25 mouse cellular contexts compared by ENCODE assay signal in the genomic region with DNA sequence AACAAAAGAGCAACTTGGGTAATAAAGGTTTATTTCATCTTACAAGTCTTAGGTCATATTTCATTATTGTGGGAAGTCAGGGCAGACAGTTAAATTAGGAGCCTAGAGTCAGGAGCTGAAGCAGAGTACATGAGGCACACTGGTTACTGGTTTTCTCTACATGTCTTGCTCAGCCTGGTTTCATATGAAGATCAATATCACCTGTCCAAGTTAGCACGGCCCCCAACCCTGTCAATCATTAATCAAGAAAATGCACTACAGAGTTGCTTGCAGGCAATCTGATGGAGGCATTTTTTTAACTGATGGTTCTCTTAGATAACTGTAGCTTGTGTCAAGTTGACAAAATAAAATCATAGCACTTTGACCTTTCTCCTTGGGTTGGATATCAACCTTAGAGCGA. TPM values are rescaled to one million over a fixed set of nuclear protein-coding genes. Genes with fewer than 3 reads are reported as not detected.
DNase-seq lines count a peak whose midpoint lies in the region; ATAC-seq lines count a peak whose summit lies in the region.
"Had no signal": no experiment of that assay in that cellular context is flagged by ENCODE, and none has a peak within 500 bp of the region (broad histone marks: within the 10 kb centered on the region; RNA-seq: fewer than 3 reads in every experiment).

No protein-coding gene starts in this region.

- H3K9me3 ChIP-seq in heart, embryonic 11.5 days (replicated peaks; ENCODE audit: control insufficient read depth, low read length): no peaks in the 10 kb centered on the region
- H3K9me3 ChIP-seq in heart, embryonic 16.5 days (replicated peaks; ENCODE audit: control insufficient read depth, low read length): no peaks in the 10 kb centered on the region
- H3K9me3 ChIP-seq in kidney, embryonic 14.5 days (ENCODE audit: control insufficient read depth, low read length): no peaks in the 10 kb centered on the region
- H3K9me3 ChIP-seq in kidney, embryonic 16.5 days (ENCODE audit: low read length): no peaks in the 10 kb centered on the region
- H3K9me3 ChIP-seq: liver, embryonic 12.5 days; megakaryocyte, embryonic 14.5 days; midbrain, embryonic 13.5 days had no signal

- no peaks in the 10 kb centered on the region for H3K36me3 ChIP-seq in heart, embryonic 11.5 days (ENCODE audit: control insufficient read depth, insufficient read depth, low read length)
- no peaks in the 10 kb centered on the region for H3K36me3 ChIP-seq in heart, embryonic 16.5 days (ENCODE audit: control insufficient read depth, insufficient read depth)
- H3K36me3 ChIP-seq in kidney, embryonic 14.5 days (ENCODE audit: control insufficient read depth, insufficient read depth, low read length): no peaks in the 10 kb centered on the region
- H3K36me3 ChIP-seq in kidney, embryonic 16.5 days (ENCODE audit: insufficient read depth, low read length): no peaks in the 10 kb centered on the region
- H3K36me3 ChIP-seq: liver, embryonic 12.5 days; midbrain, embryonic 13.5 days had no signal

- H3K4me3 ChIP-seq in heart, embryonic 11.5 days (ENCODE audit: low read depth, low read length): peak overlapping the region; percentile 58
- peak overlapping the region; percentile 61 for H3K4me3 ChIP-seq in heart, embryonic 16.5 days (ENCODE audit: low read length)
- no peak overlapping the region for H3K4me3 ChIP-seq in kidney, embryonic 14.5 days (ENCODE audit: low read length)
- no peak overlapping the region for H3K4me3 ChIP-seq in kidney, embryonic 16.5 days (ENCODE audit: low read length)
- H3K4me3 ChIP-seq: liver, embryonic 12.5 days; megakaryocyte, embryonic 14.5 days; midbrain, embryonic 13.5 days had no signal

- H3K27ac ChIP-seq in heart, embryonic 11.5 days (ENCODE audit: low read depth, low read length): peak overlapping the region; percentile 95
- H3K27ac ChIP-seq in heart, embryonic 16.5 days (ENCODE audit: low read length): peak overlapping the region; percentile 94
- H3K27ac ChIP-seq in kidney, embryonic 14.5 days (ENCODE audit: low read depth, low read length): no peak overlapping the region
- no peak overlapping the region for H3K27ac ChIP-seq in kidney, embryonic 16.5 days (ENCODE audit: low read length)
- H3K27ac ChIP-seq: hindbrain, embryonic 14.5 days; liver, embryonic 12.5 days; midbrain, embryonic 13.5 days had no signal

- DNase-seq in heart, postnatal 4 days: no peak
- DNase-seq in heart, postnatal 36 days: no peak
- no peak for DNase-seq in kidney, postnatal 14 days
- DNase-seq: adrenal gland, postnatal 14 days; cerebellum, adult 11 months; cerebellum, adult 9-10 months; cerebellum, postnatal 36 days; gastrocnemius, postnatal 25 days; layer of hippocampus, adult 9-11 months; lung, adult 18-20 months; lung, postnatal 4 days; thymus, adult 2 months; thymus, postnatal 36 days had no signal

- no peak for ATAC-seq in heart, embryonic 11.5 days (replicated peaks; ENCODE audit: insufficient number of reproducible peaks, low FRiP score, low TSS enrichment)
- no peak for ATAC-seq in heart, embryonic 16.5 days (replicated peaks; ENCODE audit: extremely low read depth, insufficient read depth, low FRiP score)
- ATAC-seq in kidney, embryonic 14.5 days (ENCODE audit: low FRiP score, low TSS enrichment): peak; percentile 20; the same call in 1 of the 2 replicates
- ATAC-seq in kidney, embryonic 16.5 days (ENCODE audit: low FRiP score, low TSS enrichment): peak; percentile 74; the same call in 1 of the 2 replicates
- ATAC-seq: CD4-positive, CD25-positive, alpha-beta regulatory T cell, adult 4 months; forebrain, embryonic 14.5 days; intestine, postnatal 0 days; liver, embryonic 12.5 days; lung, postnatal 0 days; midbrain, embryonic 13.5 days had no signal

- peak overlapping the region; percentile 93 for H3K9ac ChIP-seq in heart, embryonic 11.5 days (ENCODE audit: low read depth, low read length)
- H3K9ac ChIP-seq in heart, embryonic 16.5 days (ENCODE audit: low read length): peak overlapping the region; percentile 87
- H3K9ac ChIP-seq in kidney, embryonic 14.5 days (ENCODE audit: low read depth, low read length): no peak overlapping the region
- H3K9ac ChIP-seq in kidney, embryonic 16.5 days (replicated peaks; ENCODE audit: low read length): no peak overlapping the region
- H3K9ac ChIP-seq: hindbrain, embryonic 14.5 days; liver, embryonic 12.5 days; midbrain, embryonic 13.5 days had no signal

- intact Hi-C loops in heart, postnatal 36 days (cut with DNase I): loop anchor here (5.0 kb wide), 1 partner anchor 42 kb away; no protein-coding TSS in a partner anchor

- WGBS in heart, embryonic 11.5 days (ENCODE audit: insufficient replicate concordance): 49% methylated on average over 2 of the region's 2 CpGs
- 48% methylated on average over 2 of the region's 2 CpGs for WGBS in heart, embryonic 16.5 days
- WGBS in kidney, embryonic 14.5 days: 55% methylated on average over 2 of the region's 2 CpGs
- WGBS in kidney, embryonic 16.5 days: 65% methylated on average over 2 of the region's 2 CpGs

- H3K4me2 ChIP-seq in heart, embryonic 11.5 days: peak overlapping the region; percentile 62
- peak overlapping the region; percentile 62 for H3K4me2 ChIP-seq in heart, embryonic 16.5 days (ENCODE audit: low read depth, low read length)
- no peak overlapping the region for H3K4me2 ChIP-seq in kidney, embryonic 14.5 days (replicated peaks; ENCODE audit: low read depth, low read length)
- H3K4me2 ChIP-seq in kidney, embryonic 16.5 days (replicated peaks; ENCODE audit: low read depth, low read length): no peak overlapping the region
- H3K4me2 ChIP-seq: hindbrain, embryonic 14.5 days; liver, embryonic 12.5 days; midbrain, embryonic 13.5 days had no signal

- H3K27me3 ChIP-seq in heart, embryonic 11.5 days (ENCODE audit: control insufficient read depth, insufficient read depth, low read length): no peaks in the 10 kb centered on the region
- no peaks in the 10 kb centered on the region for H3K27me3 ChIP-seq in heart, embryonic 16.5 days (ENCODE audit: control insufficient read depth, insufficient read depth, low read length)
- no peaks in the 10 kb centered on the region for H3K27me3 ChIP-seq in kidney, embryonic 14.5 days (ENCODE audit: control insufficient read depth, insufficient read depth, low read length)
- H3K27me3 ChIP-seq in kidney, embryonic 16.5 days (ENCODE audit: insufficient read depth, low read length): no peaks in the 10 kb centered on the region
- H3K27me3 ChIP-seq: liver, embryonic 12.5 days; megakaryocyte, embryonic 14.5 days; midbrain, embryonic 13.5 days had no signal

- no peaks in the 10 kb centered on the region for H3K4me1 ChIP-seq in heart, embryonic 11.5 days (ENCODE audit: control insufficient read depth, insufficient read depth, low read length)
- H3K4me1 ChIP-seq in heart, embryonic 16.5 days (ENCODE audit: control insufficient read depth, insufficient read depth, low read length): peaks cover 8% of the 10 kb centered on the region; the same call in 1 of the 2 replicates
- H3K4me1 ChIP-seq in kidney, embryonic 14.5 days (ENCODE audit: control insufficient read depth, insufficient read depth, low read length): no peaks in the 10 kb centered on the region
- peaks cover 1% of the 10 kb centered on the region; the same call in 1 of the 2 replicates for H3K4me1 ChIP-seq in kidney, embryonic 16.5 days (ENCODE audit: insufficient read depth, low read length)
- H3K4me1 ChIP-seq: liver, embryonic 12.5 days; megakaryocyte, embryonic 14.5 days; midbrain, embryonic 13.5 days had no signal

RNA-seq across cellular contexts. Expression of a gene that starts 2.6 kb away (rescaled TPM):
- 126 and 148 TPM in 2 replicates for polyA plus RNA-seq in heart, embryonic 11.5 days (2014; fragmentation: Nextera tagmentation; extraction: Ambion mirVana)
- 1,000 to 10,000 TPM; 1,020 to 1,023 TPM for total RNA-seq in heart, postnatal 4 days (2021)
- 84.6 and 88.5 TPM in 2 replicates for polyA plus RNA-seq in heart, embryonic 16.5 days (2015; fragmentation: Nextera tagmentation; extraction: Ambion mirVana)
- 100 to 1,000 TPM; 392 to 411 TPM for total RNA-seq in heart, postnatal 36 days (2021)
- polyA plus RNA-seq in kidney, embryonic 14.5 days (2014; fragmentation: Nextera tagmentation; extraction: Ambion mirVana): 11.2 and 21.0 TPM in 2 replicates
- polyA plus RNA-seq in kidney, embryonic 16.5 days (2015; fragmentation: Nextera tagmentation; extraction: Ambion mirVana): 12.8 and 13.5 TPM in 2 replicates

Comparison
In these comparisons a context has a peak if more than half of its experiments do, and no peak if none do; other contexts are left out.
1. ATAC-seq: peak in kidney, embryonic 14.5 days (single experiment) and kidney, embryonic 16.5 days (single experiment); none in heart, embryonic 11.5 days (single experiment) and heart, embryonic 16.5 days (single experiment).
2. H3K27ac ChIP-seq: peak in heart, embryonic 11.5 days (single experiment) and heart, embryonic 16.5 days (single experiment); none in kidney, embryonic 14.5 days (single experiment) and kidney, embryonic 16.5 days (single experiment).
3. H3K4me2 ChIP-seq: peak in heart, embryonic 11.5 days (single experiment) and heart, embryonic 16.5 days (single experiment); none in kidney, embryonic 14.5 days (single experiment) and kidney, embryonic 16.5 days (single experiment).
4. H3K4me3 ChIP-seq: peak in heart, embryonic 11.5 days (single experiment) and heart, embryonic 16.5 days (single experiment); none in kidney, embryonic 14.5 days (single experiment) and kidney, embryonic 16.5 days (single experiment).
5. H3K9ac ChIP-seq: peak in heart, embryonic 11.5 days (single experiment) and heart, embryonic 16.5 days (single experiment); none in kidney, embryonic 14.5 days (single experiment) and kidney, embryonic 16.5 days (single experiment).